In the genomic region with DNA sequence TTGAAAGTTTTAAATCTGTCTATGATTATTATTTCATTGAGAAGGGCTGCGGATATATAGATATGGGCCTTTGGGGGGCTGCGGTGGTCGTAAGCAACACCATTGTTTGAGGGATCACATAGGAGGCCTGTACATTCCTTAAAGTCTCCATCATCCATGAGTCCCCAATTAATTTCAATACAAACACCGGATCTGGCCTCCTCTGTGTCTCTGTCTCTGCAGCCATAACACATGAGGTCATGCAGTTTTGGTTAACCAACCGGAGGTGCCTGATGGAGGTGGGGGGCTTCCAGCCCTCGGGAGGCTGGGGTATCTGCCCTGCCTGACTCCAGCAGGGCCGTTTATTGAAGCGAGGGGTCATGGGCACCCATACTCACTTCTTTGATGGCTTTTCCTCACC, we compare ENCODE assay signal across 13 mouse cellular contexts. TPM values are rescaled to one million over a fixed set of nuclear protein-coding genes. Genes with fewer than 3 reads are reported as not detected.
DNase-seq lines count a peak whose midpoint lies in the region; ATAC-seq and TF ChIP-seq lines count a peak whose summit lies in the region.
"Had no signal": no experiment of that assay in that cellular context is flagged by ENCODE, and none has a peak within 500 bp of the region (broad histone marks: within the 10 kb centered on the region; RNA-seq: fewer than 3 reads in every experiment).

No protein-coding gene starts in this region.

- WGBS in kidney, embryonic 16.5 days = 43% methylated on average over 8 of the region's 8 CpGs
- WGBS in neural tube, embryonic 11.5 days = 58% methylated on average over 8 of the region's 8 CpGs

- no peaks in the 10 kb centered on the region for H3K36me3 ChIP-seq in kidney, embryonic 16.5 days (ENCODE audit: insufficient read depth, low read length)
- H3K36me3 ChIP-seq in neural tube, embryonic 11.5 days (ENCODE audit: control insufficient read depth, insufficient read depth, low read length) = no peaks in the 10 kb centered on the region
- H3K36me3 ChIP-seq: G1E had no signal

- H3K4me1 ChIP-seq in kidney, embryonic 16.5 days (ENCODE audit: insufficient read depth, low read length) = peaks cover 27% of the 10 kb centered on the region
- peaks cover 14% of the 10 kb centered on the region for H3K4me1 ChIP-seq in embryonic fibroblast, embryonic 13.5 days (ENCODE audit: control insufficient read depth, insufficient read depth, low read length)
- H3K4me1 ChIP-seq in neural tube, embryonic 11.5 days (ENCODE audit: control insufficient read depth, insufficient read depth, low read length) = 0 out of 2 replicates have a peak, but pooled peaks cover 2% of the 10 kb centered on the region

- no peak overlapping the region for H3K4me3 ChIP-seq in kidney, embryonic 16.5 days (ENCODE audit: low read length)
- H3K4me3 ChIP-seq in embryonic fibroblast, embryonic 13.5 days (ENCODE audit: insufficient read depth, low read length) = no peak overlapping the region
- no peak overlapping the region for H3K4me3 ChIP-seq in neural tube, embryonic 11.5 days (ENCODE audit: low read depth, low read length)

- H3K9me3 ChIP-seq in kidney, embryonic 16.5 days (ENCODE audit: low read length) = no peaks in the 10 kb centered on the region
- no peaks in the 10 kb centered on the region for H3K9me3 ChIP-seq in neural tube, embryonic 11.5 days (ENCODE audit: control insufficient read depth, low read length)
- H3K9me3 ChIP-seq: G1E had no signal

- peak overlapping the region; percentile 31; the same call in 1 of the 2 replicates for H3K4me2 ChIP-seq in kidney, embryonic 16.5 days (replicated peaks; ENCODE audit: low read depth, low read length)
- H3K4me2 ChIP-seq in neural tube, embryonic 11.5 days (ENCODE audit: low read depth) = no peak overlapping the region

- H3K27me3 ChIP-seq in kidney, embryonic 16.5 days (ENCODE audit: insufficient read depth, low read length) = no peaks in the 10 kb centered on the region
- no peaks in the 10 kb centered on the region for H3K27me3 ChIP-seq in neural tube, embryonic 11.5 days (ENCODE audit: control insufficient read depth, insufficient read depth, low read length)

- peak; percentile 23 for DNase-seq in embryo, embryonic 11 days
- DNase-seq in embryo, embryonic 9.5 days (ENCODE audit: extremely low spot score) = no peak
- DNase-seq in kidney, adult 11 months = no peak
- DNase-seq in neural tube, embryonic 11.5 days (ENCODE audit: low spot score) = no peak
- no peak for DNase-seq in cerebellum, postnatal 14 days
- no peak for DNase-seq in urinary bladder, adult 2 months (ENCODE audit: low spot score)
- DNase-seq: adrenal gland, adult 8-10 months; cerebellum, adult 9-10 months; spleen, adult 18-20 months; thymus, postnatal 4 days had no signal

- H3K27ac ChIP-seq in kidney, embryonic 16.5 days (ENCODE audit: low read length) = peak overlapping the region; percentile 66
- peak overlapping the region; percentile 96 for H3K27ac ChIP-seq in embryonic fibroblast, embryonic 13.5 days (ENCODE audit: insufficient read depth, low read length)
- H3K27ac ChIP-seq in neural tube, embryonic 11.5 days (ENCODE audit: low read depth, low read length) = peak overlapping the region; percentile 1; the same call in 1 of the 2 replicates

- no peak for TF ChIP-seq CTCF in embryonic fibroblast, embryonic 13.5 days (IDR thresholded peaks at IDR 0.05; ENCODE audit: borderline replicate concordance, insufficient read depth, low read length)

- no peak overlapping the region for H3K9ac ChIP-seq in kidney, embryonic 16.5 days (replicated peaks; ENCODE audit: low read length)
- H3K9ac ChIP-seq in neural tube, embryonic 11.5 days (ENCODE audit: low read length) = no peak overlapping the region

- no peak for TF ChIP-seq POLR2A in embryonic fibroblast, embryonic 13.5 days (IDR thresholded peaks at IDR 0.05; ENCODE audit: low read depth, low read length)

- ATAC-seq in kidney, embryonic 16.5 days (ENCODE audit: low FRiP score, low TSS enrichment) = 0 out of 2 replicates have a peak, but pooled peaks have one; percentile 19
- ATAC-seq in neural tube, embryonic 11.5 days (ENCODE audit: insufficient read depth, low FRiP score, low TSS enrichment) = no peak

RNA-seq across cellular contexts. Expression of a gene that starts 45.4 kb away (rescaled TPM):
- 51.0 and 63.2 TPM in 2 replicates for polyA plus RNA-seq in kidney, embryonic 16.5 days (2015; fragmentation: Nextera tagmentation; extraction: Ambion mirVana)
- polyA plus RNA-seq in embryonic fibroblast, embryonic 13.5 days (2011; ENCODE audit: insufficient read length, low read depth, missing spikeins) = 17.3 and 43.6 TPM in 2 replicates
- polyA plus RNA-seq in neural tube, embryonic 11.5 days (2014; fragmentation: Nextera tagmentation; extraction: Ambion mirVana) = 8.4 and 9.4 TPM in 2 replicates
- polyA plus RNA-seq in urinary bladder, adult 2 months (2012; rRNA removed) = 0.44 and 0.65 TPM in 2 replicates

Comparison
In these comparisons a context has a peak if more than half of its experiments do, and no peak if none do; other contexts are left out.
1. H3K27ac ChIP-seq: peak in every context shown above with its lines; median percentile 96 in embryonic fibroblast, embryonic 13.5 days; 66 in kidney, embryonic 16.5 days; 1 in neural tube, embryonic 11.5 days.